Mouse (Mus musculus): ENCODE data around the gene Mrpl43. TPM values are rescaled to one million over a fixed set of nuclear protein-coding genes. Genes with fewer than 3 reads are reported as not detected.

Gene Mrpl43
- polyA plus RNA-seq, 1 experiment from 2014 or later: 65.5 TPM

Other genes starting within 250 kb of the Mrpl43 start
- gene Slf2, start 75.3 kb downstream of the Mrpl43 start, polyA plus RNA-seq (2014; fragmentation: Nextera tagmentation; extraction: Ambion mirVana): 46.4 and 47.0 TPM in 2 replicates
- gene Sema4g, start 17.3 kb downstream of the Mrpl43 start, polyA plus RNA-seq (2014; fragmentation: Nextera tagmentation; extraction: Ambion mirVana): 0.80 and 0.92 TPM in 2 replicates
- 14.2 and 14.6 TPM in 2 replicates for gene Twnk, start 779 bp downstream of the Mrpl43 start, polyA plus RNA-seq (2014; fragmentation: Nextera tagmentation; extraction: Ambion mirVana)
- gene Lzts2, start 8.0 kb upstream of the Mrpl43 start, polyA plus RNA-seq (2014; fragmentation: Nextera tagmentation; extraction: Ambion mirVana): 39.5 and 42.2 TPM in 2 replicates
- 0.11 and 0.19 TPM in 2 replicates for gene Pdzd7, start 39.3 kb upstream of the Mrpl43 start, polyA plus RNA-seq (2014; fragmentation: Nextera tagmentation; extraction: Ambion mirVana)
- gene Sfxn3, start 41.1 kb upstream of the Mrpl43 start, polyA plus RNA-seq (2014; fragmentation: Nextera tagmentation; extraction: Ambion mirVana): 17.6 and 18.2 TPM in 2 replicates
- gene Kazald1, start 68.8 kb upstream of the Mrpl43 start, polyA plus RNA-seq (2014; fragmentation: Nextera tagmentation; extraction: Ambion mirVana): 8.0 and 11.5 TPM in 2 replicates
- 0.22 TPM in 1 of 2 replicates, not detected in the other for gene Tlx1, start 144.2 kb upstream of the Mrpl43 start, polyA plus RNA-seq (2014; fragmentation: Nextera tagmentation; extraction: Ambion mirVana)
- not detected in 2 replicates for gene Lbx1, start 229.4 kb upstream of the Mrpl43 start, polyA plus RNA-seq (2014; fragmentation: Nextera tagmentation; extraction: Ambion mirVana)